Mouse (Mus musculus) heart, postnatal 10 days (tissue): ENCODE results near the gene Tsga10. TPM values are rescaled to one million over a fixed set of nuclear protein-coding genes. Genes with fewer than 3 reads are reported as not detected.
"Not testable (repeated sequence)": the region's sequence is repeated elsewhere in the genome, so short reads cannot be mapped to it uniquely, and the experiment has no call there.

Source experiments
- DNase-seq, 2 experiments: peaks; one replicate each; pipeline ENCODE4 v3.0.0; 2021
- intact Hi-C: fragments of 180-260 bp; cut with DNase I; formaldehyde crosslinking; loops from one replicate; pipeline ENCODE4 v1.15.1; 2025
- total RNA-seq, 2 experiments: library from RNA; stranded (reverse); gene quantifications; 2 replicates each; pipeline ENCODE4 v1.2.3; 2021

The Tsga10 gene
- total RNA-seq, 2 experiments from 2014 or later: 3.6 to 3.7 TPM

DNA sequence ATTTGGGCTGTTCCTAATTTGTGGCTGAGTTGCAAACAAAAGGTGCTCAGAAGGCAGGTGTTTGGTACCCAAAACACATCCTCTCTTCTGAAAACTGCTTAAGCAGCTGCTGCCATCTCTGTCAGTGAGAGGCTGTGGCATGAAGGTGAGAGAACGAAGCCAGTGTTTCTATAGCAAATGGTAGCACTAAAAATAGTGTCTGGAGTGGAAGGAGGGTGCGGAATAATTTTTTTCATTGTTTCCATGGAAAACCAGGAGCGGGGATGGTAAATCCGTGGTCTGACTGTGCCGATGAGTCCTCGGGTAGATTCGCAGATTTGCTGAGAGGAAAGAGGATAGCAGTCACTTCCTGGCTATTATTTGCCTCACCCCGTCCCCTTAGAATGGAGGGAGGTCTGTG is 139.8 kb downstream of the Tsga10 start:
- intact Hi-C loops: no loop called here
- no peak for DNase-seq

DNA sequence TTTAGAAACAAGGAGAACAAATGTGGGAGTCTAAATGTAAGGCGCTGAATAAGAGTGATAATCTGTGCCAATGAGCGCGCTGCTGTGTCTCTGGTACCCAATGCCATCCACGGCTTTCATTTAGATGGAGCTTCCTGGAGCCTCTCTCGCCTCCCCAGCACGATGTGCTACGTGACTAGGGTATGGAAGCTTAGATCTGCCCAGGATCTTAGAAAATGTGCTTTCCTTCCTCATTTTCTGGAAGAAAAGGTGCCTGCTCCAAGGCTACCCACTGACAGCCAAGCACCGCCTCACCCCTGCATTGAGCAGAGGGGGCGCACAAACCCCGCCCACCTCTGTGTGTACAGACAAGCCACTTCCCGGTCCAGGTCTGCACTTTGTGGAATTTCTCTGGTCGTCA is 140.3 kb downstream of the Tsga10 start:
- no peak for DNase-seq
- intact Hi-C loops: no loop called here

DNA sequence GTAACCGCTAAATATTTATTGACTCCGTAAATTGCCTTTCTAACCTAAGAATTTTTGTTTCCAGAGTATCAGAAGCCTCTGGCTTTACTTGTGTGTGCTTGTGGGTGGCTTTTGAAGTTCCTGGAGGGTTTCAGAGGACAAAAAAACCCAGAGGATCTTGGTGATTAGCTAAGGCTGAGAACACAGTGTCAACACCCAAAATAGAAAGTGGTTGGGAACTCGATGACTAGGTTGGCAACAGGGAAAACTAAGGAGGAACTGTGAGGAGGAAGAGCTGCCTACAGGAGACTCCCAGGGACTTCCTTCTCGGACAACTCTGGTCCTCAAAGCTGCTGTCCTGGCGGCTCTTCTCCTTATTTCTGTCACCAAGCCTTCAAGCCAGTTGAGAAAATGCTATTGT is 145.1 kb downstream of the Tsga10 start:
- intact Hi-C loops: no loop called here
- no peak for DNase-seq

GRCm38 (mm10) chr1:37719761-37720640 is 146.2 kb downstream of the Tsga10 start, which contains the start of gene 2010300C02Rik:
2010300C02Rik (minus strand) TSS chr1:37720085.
- peak; percentile 62 to 68 for DNase-seq
- intact Hi-C loops: no loop called here

GRCm38 (mm10) chr1:37719030-37719723 is 147.1 kb downstream of the Tsga10 start:
- intact Hi-C loops: no loop called here
- DNase-seq: no peak

DNA sequence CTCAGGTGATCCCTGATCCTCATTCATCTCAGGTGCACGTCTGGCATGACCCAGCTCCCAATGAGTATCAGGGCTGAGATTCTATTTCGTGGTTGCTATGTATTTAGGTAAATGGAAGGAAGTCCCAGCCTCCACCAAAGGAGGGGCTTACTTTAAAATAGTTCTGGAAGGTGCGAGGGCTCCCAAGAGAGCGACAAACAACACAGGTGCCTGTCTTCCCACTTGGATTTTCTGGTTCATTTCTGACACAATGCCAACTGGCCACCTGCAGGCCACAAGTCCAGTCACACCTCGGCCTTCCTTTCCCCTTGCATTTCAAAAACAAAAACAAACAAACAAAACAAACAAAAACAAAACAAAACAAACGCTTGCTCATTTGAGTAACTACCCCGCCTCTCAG is 147.7 kb downstream of the Tsga10 start:
- no peak for DNase-seq
- intact Hi-C loops: no loop called here

DNA sequence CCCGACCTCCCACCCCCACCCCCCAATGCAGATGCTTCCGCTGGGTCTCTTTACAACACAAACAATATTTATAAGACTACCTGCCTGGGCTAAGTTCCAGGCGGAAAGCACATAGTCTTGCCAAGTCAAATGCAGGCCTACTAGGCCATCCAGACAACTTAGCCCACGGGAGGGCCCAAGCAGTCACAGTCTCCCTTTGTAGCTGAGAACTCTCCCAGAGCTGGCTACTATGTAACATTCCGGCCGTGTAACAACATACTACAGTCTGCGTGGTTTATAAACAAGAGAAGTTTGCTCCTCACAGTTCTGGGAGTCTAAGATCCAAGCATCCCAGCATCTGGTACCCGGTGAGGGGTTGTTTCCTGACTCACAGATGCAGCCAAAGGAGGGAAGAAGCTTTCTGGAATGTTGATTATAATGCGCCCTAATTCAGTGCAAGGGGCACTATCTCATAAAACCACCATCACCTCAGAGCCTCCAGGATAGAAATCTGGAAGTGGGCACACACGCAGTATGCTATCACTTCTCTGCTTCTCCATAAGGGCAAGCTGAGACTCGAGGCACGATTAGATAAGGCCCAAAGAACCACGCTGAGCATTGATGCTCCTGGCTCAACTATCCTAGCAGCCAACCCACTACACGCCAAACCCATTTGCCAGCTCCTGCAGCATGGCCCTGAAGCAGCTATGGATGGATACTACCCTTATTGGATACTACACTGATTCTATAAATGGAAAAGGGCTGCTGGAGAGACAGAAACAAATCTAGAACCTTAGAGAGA is 148.6 kb downstream of the Tsga10 start:
- intact Hi-C loops: no loop called here
- DNase-seq: no peak

GRCm38 (mm10) chr1:37712357-37712737 is 153.9 kb downstream of the Tsga10 start:
- intact Hi-C loops, DNase-seq: not testable (repeated sequence)

- no peak for DNase-seq
- intact Hi-C loops: no loop called here
These were observed 154.5 kb downstream of the Tsga10 start for GRCm38 (mm10) chr1:37711596-37712356.

DNA sequence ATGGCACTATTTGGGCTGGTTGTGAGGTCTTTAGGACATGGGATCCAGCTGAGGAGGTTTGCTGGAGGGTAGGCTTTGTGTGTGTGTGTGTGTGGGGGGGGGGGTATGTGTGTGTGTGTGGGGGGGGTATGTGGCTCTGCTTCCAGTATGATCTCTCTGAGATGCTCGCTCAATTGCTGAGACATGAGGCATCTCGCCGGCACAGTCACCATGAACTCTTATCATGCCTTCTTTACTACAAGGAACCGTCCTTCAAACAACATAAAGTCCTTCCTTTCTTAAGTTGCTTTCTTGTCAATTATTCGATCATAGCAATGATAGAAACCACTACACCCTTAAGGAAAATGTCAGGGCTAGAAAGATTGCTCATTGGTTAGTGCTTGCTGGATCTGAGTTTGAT is 155.1 kb downstream of the Tsga10 start:
- DNase-seq: no peak
- intact Hi-C loops: no loop called here

DNA sequence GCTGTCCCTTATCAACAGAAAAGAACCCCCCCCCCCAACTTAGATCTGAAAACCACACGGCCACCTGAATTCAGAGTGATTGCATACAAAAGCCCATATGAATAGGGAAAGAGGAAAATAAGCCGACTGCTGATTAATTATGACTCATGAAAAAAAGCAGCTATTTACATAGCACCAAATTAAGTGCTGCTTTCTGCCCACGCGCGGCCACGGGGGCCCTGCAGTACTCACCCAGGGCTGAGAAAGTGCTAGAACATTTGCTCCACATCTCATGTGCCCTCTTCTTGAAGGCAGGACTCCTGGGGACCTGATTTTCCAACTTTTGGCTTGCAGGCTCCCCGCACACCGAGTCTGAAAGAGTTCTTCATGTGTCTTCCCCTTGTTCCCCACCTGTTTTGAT is 156.5 kb downstream of the Tsga10 start:
- no peak for DNase-seq
- intact Hi-C loops: no loop called here

DNA sequence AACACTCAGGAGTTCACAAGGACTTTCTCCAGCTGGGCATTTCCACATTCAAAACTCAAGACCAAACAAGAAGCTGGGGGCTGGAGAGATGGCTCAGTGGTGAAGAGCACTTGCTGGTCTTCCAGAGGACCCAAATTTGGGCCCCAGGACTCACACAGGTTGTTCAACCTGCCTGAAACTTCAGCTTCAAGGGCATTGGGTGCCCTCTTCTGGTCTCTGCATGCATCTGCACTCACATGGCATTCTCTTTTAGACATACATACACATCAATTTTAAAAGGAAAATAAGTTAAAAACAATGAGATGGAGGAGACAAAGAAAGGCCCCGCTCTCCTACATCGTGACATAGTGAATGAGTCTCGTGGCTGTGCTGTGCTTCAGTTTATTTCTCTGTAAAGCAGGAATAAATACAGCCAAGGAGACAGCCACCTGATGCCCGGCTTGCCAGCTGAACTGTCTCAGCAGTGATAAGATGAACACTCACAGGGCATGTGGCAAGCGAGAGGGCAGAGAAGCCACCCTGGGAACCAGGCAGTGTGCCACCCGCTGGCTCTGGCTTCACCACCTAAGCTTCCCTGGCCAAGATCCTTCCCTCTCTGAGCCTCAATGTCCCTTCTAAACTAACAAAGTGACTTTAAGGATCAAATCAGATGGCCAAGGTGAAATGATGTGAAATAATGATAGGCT is 157.8 kb downstream of the Tsga10 start:
- intact Hi-C loops: no loop called here
- peak in 1 of 2 experiments; percentile 11 for DNase-seq

Other genes with a start within 250 kb of the Tsga10 start
- 1 to 10 TPM in 1 of 2 experiments, under 1 TPM in 1; 0.98 to 1.0 TPM for gene 2010300C02Rik, start 146.3 kb downstream of the Tsga10 start, total RNA-seq
- 10 to 100 TPM in 1 of 2 experiments, 1 to 10 TPM in 1; 8.7 to 10.7 TPM for gene Lipt1, start 5.3 kb upstream of the Tsga10 start, total RNA-seq
- gene Mitd1, start 24.0 kb upstream of the Tsga10 start, total RNA-seq: 1 to 10 TPM; 6.1 to 8.9 TPM
- gene Mrpl30, start 24.0 kb upstream of the Tsga10 start, total RNA-seq: 100 to 1,000 TPM; 300 to 315 TPM
- gene Lyg2, start 50.1 kb upstream of the Tsga10 start, total RNA-seq: not detected
- gene Lyg1, start 91.3 kb upstream of the Tsga10 start, total RNA-seq: not detected
- gene Txndc9, start 131.5 kb upstream of the Tsga10 start, total RNA-seq: 10 to 100 TPM; 61.6 to 63.0 TPM
- 10 to 100 TPM; 36.3 to 41.0 TPM for gene Eif5b, start 131.6 kb upstream of the Tsga10 start, total RNA-seq